Mouse (Mus musculus): ENCODE data around the gene Cd3g.

The Cd3g gene

GRCm38 (mm10) chr9:44980242-44980641, at the start of gene Cd3g:
TSS of gene Cd3g (minus strand) at chr9:44980431.
- no peak for DNase-seq (ENCODE audit: low read depth)

- no peak for DNase-seq (ENCODE audit: low read depth)
These were observed 47.1 kb upstream of the Cd3g start for GRCm38 (mm10) chr9:45027376-45027775.

GRCm38 (mm10) chr9:45024187-45024586, 44.0 kb upstream of the Cd3g start:
- DNase-seq (ENCODE audit: low read depth) = no peak

- no peak for DNase-seq (ENCODE audit: low read depth)
These were observed 43.4 kb upstream of the Cd3g start for GRCm38 (mm10) chr9:45023638-45024037.

GRCm38 (mm10) chr9:45022800-45023199, 42.6 kb upstream of the Cd3g start:
- DNase-seq (ENCODE audit: low read depth) = peak; percentile 75

- no peak for DNase-seq (ENCODE audit: low read depth)
These were observed 37.8 kb upstream of the Cd3g start for GRCm38 (mm10) chr9:45018031-45018430.

GRCm38 (mm10) chr9:45015841-45016240, 35.6 kb upstream of the Cd3g start:
- DNase-seq (ENCODE audit: low read depth) = no peak

GRCm38 (mm10) chr9:45014879-45015278, 34.6 kb upstream of the Cd3g start:
- DNase-seq (ENCODE audit: low read depth) = no peak

- DNase-seq (ENCODE audit: low read depth) = no peak
These were observed 31.1 kb upstream of the Cd3g start for GRCm38 (mm10) chr9:45011291-45011690.

GRCm38 (mm10) chr9:45010461-45010860, 30.2 kb upstream of the Cd3g start:
- no peak for DNase-seq (ENCODE audit: low read depth)

- no peak for DNase-seq (ENCODE audit: low read depth)
These were observed 29.2 kb upstream of the Cd3g start, which contains the start of gene Cd3e for GRCm38 (mm10) chr9:45009180-45010078. TSS of gene Cd3e (minus strand) at chr9:45009627.

- no peak for DNase-seq (ENCODE audit: low read depth)
These were observed 28.1 kb upstream of the Cd3g start for GRCm38 (mm10) chr9:45008342-45008741.

- no peak for DNase-seq (ENCODE audit: low read depth)
These were observed 27.2 kb upstream of the Cd3g start for GRCm38 (mm10) chr9:45007404-45007803.

GRCm38 (mm10) chr9:45000249-45000648, 20.0 kb upstream of the Cd3g start:
- DNase-seq (ENCODE audit: low read depth) = no peak

- no peak for DNase-seq (ENCODE audit: low read depth)
These were observed 19.5 kb upstream of the Cd3g start for GRCm38 (mm10) chr9:44999776-45000175.

GRCm38 (mm10) chr9:44999171-44999570, 18.9 kb upstream of the Cd3g start:
- DNase-seq (ENCODE audit: low read depth) = no peak

GRCm38 (mm10) chr9:44998138-44998537, 17.9 kb upstream of the Cd3g start:
- no peak for DNase-seq (ENCODE audit: low read depth)

GRCm38 (mm10) chr9:44996590-44996989, 16.4 kb upstream of the Cd3g start:
- no peak for DNase-seq (ENCODE audit: low read depth)

GRCm38 (mm10) chr9:44994962-44995361, 14.7 kb upstream of the Cd3g start:
- no peak for DNase-seq (ENCODE audit: low read depth)

- peak; percentile 45 for DNase-seq (ENCODE audit: low read depth)
These were observed 13.0 kb upstream of the Cd3g start for GRCm38 (mm10) chr9:44993268-44993667.

- peak; percentile 8 for DNase-seq (ENCODE audit: low read depth)
These were observed 12.0 kb upstream of the Cd3g start for GRCm38 (mm10) chr9:44992271-44992670.

- DNase-seq (ENCODE audit: low read depth) = no peak
These were observed 11.6 kb upstream of the Cd3g start for GRCm38 (mm10) chr9:44991821-44992220.

GRCm38 (mm10) chr9:44986976-44987375, 6.7 kb upstream of the Cd3g start:
- DNase-seq (ENCODE audit: low read depth) = no peak

Measured in NIH3T3 (cell line).